Mouse (Mus musculus): ENCODE measurements around the gene Tvp23b.

The Tvp23b gene

GRCm38 (mm10) chr11:62891763-62892162, 12.5 kb downstream of the Tvp23b start:
- DNase-seq (ENCODE audit: low spot score in 2 of 2) = no peak

GRCm38 (mm10) chr11:62901699-62902323, 22.6 kb downstream of the Tvp23b start:
- peak; percentile 12 to 55 for DNase-seq (ENCODE audit: low spot score in 2 of 2)

GRCm38 (mm10) chr11:62903871-62904495, 24.7 kb downstream of the Tvp23b start:
- DNase-seq (ENCODE audit: low spot score in 2 of 2) = no peak

- no peak for DNase-seq (ENCODE audit: low spot score in 2 of 2)
These were observed 30.6 kb downstream of the Tvp23b start for GRCm38 (mm10) chr11:62909720-62910306.

- no peak for DNase-seq (ENCODE audit: low spot score in 2 of 2)
These were observed 32.1 kb downstream of the Tvp23b start for GRCm38 (mm10) chr11:62911362-62911761.

- DNase-seq (ENCODE audit: low spot score in 2 of 2) = no peak
These were observed 33.9 kb downstream of the Tvp23b start for GRCm38 (mm10) chr11:62913141-62913540.

- DNase-seq (ENCODE audit: low spot score in 2 of 2) = no peak
These were observed 35.3 kb downstream of the Tvp23b start for GRCm38 (mm10) chr11:62914532-62914931.

GRCm38 (mm10) chr11:62915486-62915885, 36.2 kb downstream of the Tvp23b start:
- DNase-seq (ENCODE audit: low spot score in 2 of 2) = no peak

GRCm38 (mm10) chr11:62916765-62917164, 37.5 kb downstream of the Tvp23b start:
- no peak for DNase-seq (ENCODE audit: low spot score in 2 of 2)

GRCm38 (mm10) chr11:62919946-62920742, 40.9 kb downstream of the Tvp23b start:
- DNase-seq (ENCODE audit: low spot score in 2 of 2) = no peak

- no peak for DNase-seq (ENCODE audit: low spot score in 2 of 2)
These were observed 41.4 kb downstream of the Tvp23b start for GRCm38 (mm10) chr11:62920743-62921050.

GRCm38 (mm10) chr11:62921052-62921977, 42.1 kb downstream of the Tvp23b start:
- peak; percentile 91 to 93 for DNase-seq (ENCODE audit: low spot score in 2 of 2)

- no peak for DNase-seq (ENCODE audit: low spot score in 2 of 2)
These were observed 45.0 kb downstream of the Tvp23b start for GRCm38 (mm10) chr11:62924091-62924761.

- DNase-seq (ENCODE audit: low spot score in 2 of 2) = no peak
These were observed 50.5 kb downstream of the Tvp23b start for GRCm38 (mm10) chr11:62929799-62930198.

GRCm38 (mm10) chr11:62930574-62930973, 51.3 kb downstream of the Tvp23b start:
- DNase-seq (ENCODE audit: low spot score in 2 of 2) = no peak

- DNase-seq (ENCODE audit: low spot score in 2 of 2) = no peak
These were observed 51.9 kb downstream of the Tvp23b start for GRCm38 (mm10) chr11:62931141-62931540.

GRCm38 (mm10) chr11:62933099-62933498, 53.8 kb downstream of the Tvp23b start:
- DNase-seq (ENCODE audit: low spot score in 2 of 2) = no peak

- DNase-seq (ENCODE audit: low spot score in 2 of 2) = no peak
These were observed 55.7 kb downstream of the Tvp23b start for GRCm38 (mm10) chr11:62934795-62935514.

- no peak for DNase-seq (ENCODE audit: low spot score in 2 of 2)
These were observed 58.7 kb downstream of the Tvp23b start for GRCm38 (mm10) chr11:62937986-62938385.

- DNase-seq (ENCODE audit: low spot score in 2 of 2) = no peak
These were observed 59.7 kb downstream of the Tvp23b start for GRCm38 (mm10) chr11:62938921-62939320.
